Mouse (Mus musculus): ENCODE results near the gene Tomm20l. TPM values are rescaled to one million over a fixed set of nuclear protein-coding genes. Genes with fewer than 3 reads are reported as not detected.

Gene Tomm20l
- 1.9 TPM for polyA plus RNA-seq (2014; fragmentation: Illumina TruSeq; extraction: RNeasy Lipid Tissue Mini Kit (QIAGEN cat#74804); ENCODE audit: low read depth, low replicate concordance)

GRCm38 (mm10) chr12:71111331-71111730 is at the start of gene Tomm20l:
TSS of gene Tomm20l (plus strand) at chr12:71111428.

GRCm38 (mm10) chr12:71136130-71136973 is 25.1 kb downstream of the Tomm20l start, which contains the start of the genes Timm9 and 2700049A03Rik:
TSS of gene Timm9 (minus strand) at chr12:71136684.
TSS of gene 2700049A03Rik (plus strand) at chr12:71136848.

Other genes starting within 250 kb of the Tomm20l start
- gene Actr10, start 173.6 kb upstream of the Tomm20l start, polyA plus RNA-seq (2014; fragmentation: Illumina TruSeq; extraction: RNeasy Lipid Tissue Mini Kit (QIAGEN cat#74804); ENCODE audit: low read depth, low replicate concordance), result 98.7 TPM
- 207 TPM for gene Psma3, start 136.8 kb upstream of the Tomm20l start, polyA plus RNA-seq (2014; fragmentation: Illumina TruSeq; extraction: RNeasy Lipid Tissue Mini Kit (QIAGEN cat#74804); ENCODE audit: low read depth, low replicate concordance)
- 14.6 TPM for gene Arid4a, start 95.4 kb upstream of the Tomm20l start, polyA plus RNA-seq (2014; fragmentation: Illumina TruSeq; extraction: RNeasy Lipid Tissue Mini Kit (QIAGEN cat#74804); ENCODE audit: low read depth, low replicate concordance)
- 34.7 TPM for gene Timm9, start 25.3 kb downstream of the Tomm20l start, polyA plus RNA-seq (2014; fragmentation: Illumina TruSeq; extraction: RNeasy Lipid Tissue Mini Kit (QIAGEN cat#74804); ENCODE audit: low read depth, low replicate concordance)
- 3.6 TPM for gene 2700049A03Rik, start 25.4 kb downstream of the Tomm20l start, polyA plus RNA-seq (2014; fragmentation: Illumina TruSeq; extraction: RNeasy Lipid Tissue Mini Kit (QIAGEN cat#74804); ENCODE audit: low read depth, low replicate concordance)
- gene Dact1, start 198.5 kb downstream of the Tomm20l start, polyA plus RNA-seq (2014; fragmentation: Illumina TruSeq; extraction: RNeasy Lipid Tissue Mini Kit (QIAGEN cat#74804); ENCODE audit: low read depth, low replicate concordance), result 5.9 TPM

Measured in adipose tissue, adult 10 weeks (tissue).